ENCODE assay signal across 14 mouse cellular contexts in genomic region chr1:185610586-185610985, GRCm38 (mm10).
A peak's percentile ranks its signal among the peaks of the same experiment; 100 is the strongest.
DNase-seq lines count a peak whose midpoint lies in the region; ATAC-seq and TF ChIP-seq lines count a peak whose summit lies in the region.
"Had no signal": no experiment of that assay in that cellular context is flagged by ENCODE, and none has a peak within 500 bp of the region (broad histone marks: within the 10 kb centered on the region; RNA-seq: fewer than 3 reads in every experiment).

No protein-coding gene starts in this region.

- TF ChIP-seq EP300 in lung, postnatal 0 days (IDR thresholded peaks at IDR 0.05) = no peak

- H3K27me3 ChIP-seq in lung, postnatal 0 days (replicated peaks; ENCODE audit: insufficient read depth, low read length) = no peaks in the 10 kb centered on the region
- no peaks in the 10 kb centered on the region for H3K27me3 ChIP-seq in forebrain, embryonic 10.5 days (ENCODE audit: poor library complexity, severe bottlenecking)

- no peak overlapping the region for H3K27ac ChIP-seq in lung, postnatal 0 days (ENCODE audit: low read length)
- no peak overlapping the region for H3K27ac ChIP-seq in forebrain, embryonic 10.5 days
- H3K27ac ChIP-seq: hindbrain, postnatal 0 days; macrophage had no signal

- H3K4me3 ChIP-seq in lung, postnatal 0 days (ENCODE audit: low read depth, low read length) = no peak overlapping the region
- H3K4me3 ChIP-seq in forebrain, embryonic 10.5 days = no peak overlapping the region

- no peaks in the 10 kb centered on the region for H3K9me3 ChIP-seq in lung, postnatal 0 days (ENCODE audit: low read length)
- H3K9me3 ChIP-seq in forebrain, embryonic 10.5 days = no peaks in the 10 kb centered on the region

- peak; percentile 9 to 45 for DNase-seq in kidney, postnatal 25 days
- DNase-seq in kidney, adult 18-20 months = no peak
- DNase-seq in adrenal gland, adult (ENCODE audit: inconsistent age in 2 of 2, low spot score in 1 of 2) = peak; percentile 70 to 79
- DNase-seq in adrenal gland, postnatal 36 days = peak; percentile 46 to 63
- peak; percentile 22 for DNase-seq in lung, postnatal 0 days (ENCODE audit: low spot score)
- DNase-seq in forebrain, embryonic 10.5 days (ENCODE audit: extremely low spot score, low spot score) = no peak
- DNase-seq: cerebellum, adult 8-10 months; gastrocnemius, postnatal 25 days; layer of hippocampus, adult 9-11 months; thymus, postnatal 14 days had no signal

- H3K4me1 ChIP-seq in lung, postnatal 0 days (ENCODE audit: insufficient read depth, low read depth, low read length) = no peaks in the 10 kb centered on the region
- peaks cover 2% of the 10 kb centered on the region for H3K4me1 ChIP-seq in forebrain, embryonic 10.5 days

- TF ChIP-seq CTCF in lung, postnatal 0 days (IDR thresholded peaks at IDR 0.05) = no peak

- H3K4me2 ChIP-seq in lung, postnatal 0 days (replicated peaks; ENCODE audit: low read depth, low read length) = no peak overlapping the region

- peak; percentile 52 for ATAC-seq in lung, postnatal 0 days
- no peak for ATAC-seq in inflammation-experienced regulatory T-cells, adult 6 months
- ATAC-seq: activated CD4-positive, CD25-positive, alpha-beta regulatory T cell, adult 4 months; hindbrain, postnatal 0 days had no signal

- WGBS in lung, postnatal 0 days = 30% methylated on average over 3 of the region's 3 CpGs
- 85% methylated on average over 3 of the region's 3 CpGs for WGBS in forebrain, embryonic 10.5 days

- H3K36me3 ChIP-seq in lung, postnatal 0 days (ENCODE audit: insufficient read depth, low read length) = no peaks in the 10 kb centered on the region
- H3K36me3 ChIP-seq in forebrain, embryonic 10.5 days (replicated peaks) = no peaks in the 10 kb centered on the region

- H3K9ac ChIP-seq in lung, postnatal 0 days (replicated peaks; ENCODE audit: low read depth) = no peak overlapping the region

Comparison
In these comparisons a context has a peak if more than half of its experiments do, and no peak if none do; other contexts are left out.
1. DNase-seq: peak in kidney, postnatal 25 days (2 of 2), adrenal gland, adult (2 of 2), adrenal gland, postnatal 36 days (2 of 2) and lung, postnatal 0 days (single experiment); none in kidney, adult 18-20 months (single experiment) and forebrain, embryonic 10.5 days (single experiment).